Mouse (Mus musculus) lung, postnatal 0 days (tissue): ENCODE measurements around the gene Rhpn2. TPM values are rescaled to one million over a fixed set of nuclear protein-coding genes. Genes with fewer than 3 reads are reported as not detected.
A peak's percentile ranks its signal among the peaks of the same experiment; 100 is the strongest.

Source experiments
- ATAC-seq: fragments of 200-750 bp; cut with Nextera tagmentation; 2 replicates; pipeline ENCODE4 v1.8.0; 2017; ENCODE audit warnings: moderate library complexity
- DNase-seq: peaks from one replicate; pipeline ENCODE4 v3.0.0-alpha.2; 2016; ENCODE audit warnings: low spot score
- H3K27ac ChIP-seq: fragments of 300-500 bp; sonication (generic); 2 replicates; pipeline ENCODE4 v1.5.1; 2014; ENCODE audit warnings: antibody characterized with exemption, mild to moderate bottlenecking, low read length, mixed read lengths
- H3K27me3 ChIP-seq: fragments of 300-500 bp; sonication (generic); replicated peaks from 2 replicates; pipeline ENCODE4 v1.6.1; 2014; ENCODE audit warnings: low read length, mixed read lengths; ENCODE audit not compliant: insufficient read depth
- H3K36me3 ChIP-seq: fragments of 300-500 bp; sonication (generic); 2 replicates; pipeline ENCODE4 v1.6.1; 2014; ENCODE audit warnings: low read length, mixed read lengths; ENCODE audit not compliant: insufficient read depth
- H3K4me1 ChIP-seq: fragments of 300-500 bp; sonication (generic); 2 replicates; pipeline ENCODE4 v1.6.1; 2014; ENCODE audit warnings: antibody characterized with exemption, low read depth, low read length, mixed read lengths; ENCODE audit not compliant: insufficient read depth
- H3K4me2 ChIP-seq: fragments of 300-500 bp; sonication (generic); replicated peaks from 2 replicates; pipeline ENCODE4 v1.6.1; 2014; ENCODE audit warnings: low read depth, mild to moderate bottlenecking, low read length, moderate library complexity, mixed read lengths
- H3K4me3 ChIP-seq: fragments of 300-500 bp; sonication (generic); 2 replicates; pipeline ENCODE4 v1.5.1; 2014; ENCODE audit warnings: low read depth, low read length
- H3K9ac ChIP-seq: fragments of 300-500 bp; sonication (generic); replicated peaks from 2 replicates; pipeline ENCODE4 v1.6.1; 2014; ENCODE audit warnings: low read depth, mild to moderate bottlenecking
- H3K9me3 ChIP-seq: fragments of 300-500 bp; sonication (generic); 2 replicates; pipeline ENCODE4 v1.6.1; 2016; ENCODE audit warnings: low read length, mixed read lengths
- CTCF ChIP-seq: IDR thresholded peaks from 2 replicates; pipeline ENCODE4 v1.5.1; 2016; ENCODE audit warnings: antibody characterized with exemption, mild to moderate bottlenecking
- EP300 ChIP-seq: IDR thresholded peaks from 2 replicates; pipeline ENCODE4 v1.6.1; 2016; ENCODE audit warnings: antibody characterized with exemption, mild to moderate bottlenecking, control low read depth
- WGBS: fragments of 180-500 bp; shearing (Covaris S2); extraction: QIAGEN DNeasy Blood & Tissue Kit; methylation state at CpG from one replicate; pipeline ENCODE4 v1.1.7; 2014; 5-methylcytosine and 5-hydroxymethylcytosine counted together
- polyA plus RNA-seq: library from polyadenylated mRNA; unstranded; fragments of >200 nt; fragmentation: Nextera tagmentation; extraction: Ambion mirVana; gene quantifications from 2 replicates; pipeline ENCODE4 v1.2.1, GENCODE M21; 2015

Gene Rhpn2
- polyA plus RNA-seq, 1 experiment from 2014 or later = 4.6 TPM

DNA sequence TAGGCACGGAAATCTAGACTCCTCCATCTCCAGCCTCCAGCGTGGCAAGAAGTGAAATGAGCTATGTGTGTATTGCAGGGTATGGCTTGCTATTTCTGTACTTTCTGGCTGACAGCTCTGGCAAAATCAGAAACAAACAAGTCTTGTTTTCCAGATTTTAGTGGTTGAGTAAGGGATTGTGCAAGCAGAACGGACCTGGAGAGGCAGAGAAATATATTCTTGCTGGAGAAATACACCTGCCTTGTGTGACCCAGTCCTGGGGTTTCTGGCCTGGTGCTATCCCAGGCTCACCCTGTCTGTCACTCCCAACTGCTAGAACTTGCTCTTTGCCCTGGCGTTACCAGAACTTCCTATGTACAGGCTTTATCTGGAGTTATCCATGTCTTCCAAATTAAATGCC is 8.5 kb downstream of the Rhpn2 start:
- Histone ChIP-seq H3K4me1 (no peaks in the 10 kb centered on the region), H3K4me2 (no peak overlapping the region), H3K27ac (no peak overlapping the region), H3K27me3 (no peaks in the 10 kb centered on the region), H3K36me3 (no peaks in the 10 kb centered on the region), H3K4me3 (no peak overlapping the region), H3K9ac (no peak overlapping the region), H3K9me3 (no peaks in the 10 kb centered on the region)
- TF ChIP-seq EP300 = no peak
- no peak for TF ChIP-seq CTCF
- DNase-seq = no peak
- 34% methylated on average over 4 of the region's 4 CpGs for WGBS
- no peak for ATAC-seq

DNA sequence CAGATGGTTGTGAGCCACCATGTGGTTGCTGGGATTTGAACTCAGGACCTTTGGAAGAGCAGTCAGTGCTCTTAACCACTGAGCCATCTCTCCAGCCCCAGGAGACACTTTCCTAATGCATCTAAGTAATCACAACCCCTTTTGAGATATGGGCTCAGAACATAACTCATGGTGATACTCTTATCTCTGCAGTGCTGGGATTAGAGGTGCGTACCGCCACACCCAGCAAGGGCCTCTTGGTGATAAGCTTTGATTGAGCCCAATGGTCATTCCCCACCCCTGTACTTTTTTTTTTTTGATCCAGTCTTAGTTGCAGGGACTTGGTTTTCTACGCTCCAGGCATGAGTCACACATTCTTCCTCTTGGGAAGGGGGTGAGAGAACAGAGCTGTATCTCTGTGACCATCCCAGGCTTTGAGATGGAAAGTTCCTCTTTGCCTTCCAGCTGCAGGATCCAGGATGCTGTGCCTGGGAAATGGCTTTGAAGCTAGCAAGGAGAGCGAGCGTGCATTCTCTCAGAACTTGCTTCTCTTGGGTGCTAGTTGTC is 10.9 kb downstream of the Rhpn2 start:
- no peak overlapping the region for H3K4me3 ChIP-seq
- H3K4me1 ChIP-seq = no peaks in the 10 kb centered on the region
- H3K4me2 ChIP-seq = no peak overlapping the region
- H3K9me3 ChIP-seq = no peaks in the 10 kb centered on the region
- ATAC-seq = no peak
- 80% methylated on average over 5 of the region's 5 CpGs for WGBS
- no peak overlapping the region for H3K27ac ChIP-seq
- TF ChIP-seq EP300 (no peak), CTCF (no peak)
- no peaks in the 10 kb centered on the region for H3K27me3 ChIP-seq
- H3K9ac ChIP-seq = no peak overlapping the region
- H3K36me3 ChIP-seq = no peaks in the 10 kb centered on the region
- no peak for DNase-seq

DNA sequence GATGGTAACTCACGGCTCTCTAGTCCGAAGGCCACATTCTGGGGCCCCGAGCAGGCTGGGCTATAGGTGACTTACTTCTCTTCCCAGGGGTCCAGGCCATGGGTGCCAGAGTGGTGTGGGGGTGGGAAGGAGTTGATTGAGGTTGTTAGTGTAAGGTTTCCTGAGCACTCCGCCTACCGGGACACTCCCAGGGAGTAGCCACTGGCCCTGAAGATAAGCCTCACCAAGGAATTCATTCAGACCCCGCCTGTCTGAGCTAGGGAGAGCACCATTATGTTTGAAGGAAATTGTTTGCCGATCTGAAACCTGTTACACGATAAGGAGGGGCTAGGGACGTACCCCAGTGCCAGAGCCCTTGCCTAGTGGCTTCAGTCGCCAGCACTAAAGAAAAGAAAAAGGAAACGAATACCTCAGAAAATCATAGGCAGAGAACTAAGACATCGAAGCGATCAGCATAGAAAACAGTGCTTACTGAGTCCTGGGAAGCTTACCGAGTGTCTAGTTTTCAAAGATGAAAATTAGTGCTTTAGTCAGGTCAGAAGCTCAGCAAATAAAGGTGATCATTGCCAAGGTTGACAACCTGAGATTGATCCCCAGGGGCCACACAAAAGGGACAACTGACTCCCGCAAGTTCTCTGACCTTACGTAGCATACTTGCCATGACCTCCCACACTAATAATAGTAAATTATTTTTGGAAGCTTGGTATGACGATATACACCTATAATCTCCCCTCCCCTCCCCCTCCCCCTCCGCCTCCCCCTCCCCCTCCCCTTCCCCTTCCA is 14.1 kb downstream of the Rhpn2 start:
- DNase-seq = peak; percentile 40
- Histone ChIP-seq H3K4me2 (0 out of 2 replicates have a peak overlapping the region, but pooled peaks have one; percentile 2), H3K36me3 (no peaks in the 10 kb centered on the region), H3K27ac (0 out of 2 replicates have a peak overlapping the region, but pooled peaks have one; percentile 38), H3K9ac (no peak overlapping the region), H3K4me1 (no peaks in the 10 kb centered on the region), H3K4me3 (no peak overlapping the region), H3K9me3 (no peaks in the 10 kb centered on the region), H3K27me3 (no peaks in the 10 kb centered on the region)
- TF ChIP-seq CTCF = no peak
- no peak for TF ChIP-seq EP300
- ATAC-seq = peak; percentile 47
- 37% methylated on average over 17 of the region's 18 CpGs for WGBS

- 79% methylated on average over 4 of the region's 4 CpGs for WGBS
- no peak overlapping the region for H3K4me3 ChIP-seq
- H3K4me1 ChIP-seq = no peaks in the 10 kb centered on the region
- no peak for ATAC-seq
- no peak overlapping the region for H3K27ac ChIP-seq
- H3K27me3 ChIP-seq = no peaks in the 10 kb centered on the region
- H3K9ac ChIP-seq = no peak overlapping the region
- H3K9me3 ChIP-seq = no peaks in the 10 kb centered on the region
- TF ChIP-seq CTCF (no peak), EP300 (no peak)
- no peak for DNase-seq
- H3K36me3 ChIP-seq = no peaks in the 10 kb centered on the region
- no peak overlapping the region for H3K4me2 ChIP-seq
Measured at GRCm38 (mm10) chr7:35349022-35349421, 15.1 kb downstream of the Rhpn2 start.

DNA sequence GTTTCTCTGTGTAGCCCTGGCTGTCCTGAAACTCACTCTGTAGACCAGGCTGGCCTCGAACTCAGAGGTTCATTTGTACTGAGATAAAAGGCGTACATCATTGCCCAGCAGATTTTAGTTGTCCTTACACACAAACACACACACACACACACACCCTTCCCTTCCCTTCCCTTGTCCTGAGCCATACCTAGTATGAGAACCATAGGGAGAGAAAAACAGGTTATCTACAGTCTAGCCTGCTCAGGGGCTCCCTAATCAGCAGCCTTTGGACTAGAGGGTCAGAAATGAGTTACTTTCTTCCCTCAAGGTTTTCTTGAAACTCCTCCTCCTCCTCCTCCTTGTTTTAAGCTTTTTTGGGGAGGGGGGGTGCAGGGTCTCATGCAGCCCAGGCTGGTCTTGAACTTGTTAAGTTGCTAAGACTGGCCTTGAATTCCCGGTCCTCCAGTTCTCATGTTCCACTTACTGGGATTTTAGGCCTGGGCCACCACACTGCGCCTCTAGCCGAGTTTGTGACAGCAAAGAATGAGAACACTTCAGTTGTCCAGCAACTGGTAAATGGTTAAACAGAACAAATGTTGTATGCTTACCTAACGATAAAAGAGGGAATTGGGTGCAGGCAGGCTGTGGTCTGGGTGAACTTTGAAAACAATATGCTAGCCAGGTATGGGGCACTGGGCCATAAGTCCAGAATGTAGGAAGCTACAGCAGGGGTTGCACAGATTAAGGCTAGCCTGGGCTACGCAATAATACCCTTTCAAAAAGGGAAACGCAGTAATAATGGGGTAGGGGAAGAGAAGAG is 16.1 kb downstream of the Rhpn2 start:
- Histone ChIP-seq H3K9me3 (no peaks in the 10 kb centered on the region), H3K36me3 (no peaks in the 10 kb centered on the region), H3K9ac (no peak overlapping the region), H3K4me3 (no peak overlapping the region), H3K27me3 (no peaks in the 10 kb centered on the region), H3K27ac (no peak overlapping the region), H3K4me2 (no peak overlapping the region), H3K4me1 (no peaks in the 10 kb centered on the region)
- 78% methylated on average over 8 of the region's 8 CpGs for WGBS
- DNase-seq (peak; percentile 17), ATAC-seq (no peak)
- TF ChIP-seq CTCF (no peak), EP300 (no peak)

- DNase-seq (no peak), ATAC-seq (no peak)
- Histone ChIP-seq H3K4me1 (no peaks in the 10 kb centered on the region), H3K9me3 (no peaks in the 10 kb centered on the region), H3K4me2 (no peak overlapping the region), H3K4me3 (no peak overlapping the region), H3K36me3 (no peaks in the 10 kb centered on the region), H3K9ac (no peak overlapping the region), H3K27me3 (no peaks in the 10 kb centered on the region), H3K27ac (no peak overlapping the region)
- 75% methylated on average over 3 of the region's 3 CpGs for WGBS
- TF ChIP-seq EP300 (no peak), CTCF (no peak)
Measured at GRCm38 (mm10) chr7:35351155-35351554, 17.2 kb downstream of the Rhpn2 start.
